Mouse (Mus musculus): ENCODE measurements around the gene Ids. TPM values are rescaled to one million over a fixed set of nuclear protein-coding genes. Genes with fewer than 3 reads are reported as not detected.

Ids gene
- total RNA-seq, 2 experiments from 2014 or later: 17.3 to 18.9 TPM

GRCm38 (mm10) chrX:70328530-70329143, 36.2 kb downstream of the Ids start:
- H3K4me3 ChIP-seq: no peak overlapping the region
- TF ChIP-seq CTCF (IDR thresholded peaks at IDR 0.05): no peak
- no peak for DNase-seq
- H3K27ac ChIP-seq: no peak overlapping the region
- intact Hi-C loops (cut with DNase I): no loop called here

GRCm38 (mm10) chrX:70327656-70328055, 37.2 kb downstream of the Ids start:
- DNase-seq: no peak
- intact Hi-C loops (cut with DNase I): no loop called here
- no peak overlapping the region for H3K4me3 ChIP-seq
- no peak overlapping the region for H3K27ac ChIP-seq
- TF ChIP-seq CTCF (IDR thresholded peaks at IDR 0.05): no peak

GRCm38 (mm10) chrX:70319254-70319653, 45.6 kb downstream of the Ids start:
- no peak overlapping the region for H3K4me3 ChIP-seq
- no peak for TF ChIP-seq CTCF (IDR thresholded peaks at IDR 0.05)
- intact Hi-C loops (cut with DNase I): no loop called here
- DNase-seq: no peak
- no peak overlapping the region for H3K27ac ChIP-seq

GRCm38 (mm10) chrX:70314949-70315641, 49.8 kb downstream of the Ids start:
- DNase-seq: no peak
- intact Hi-C loops (cut with DNase I): no loop called here
- Histone ChIP-seq H3K4me3 (no peak overlapping the region), H3K27ac (no peak overlapping the region)
- TF ChIP-seq CTCF (IDR thresholded peaks at IDR 0.05): no peak

Other genes starting within 250 kb of the Ids start
- 10 to 100 TPM; 13.6 to 21.9 TPM for gene 1110012L19Rik, start 20.8 kb upstream of the Ids start, total RNA-seq (2021)
- gene Tmem185a, start 112.1 kb upstream of the Ids start, total RNA-seq (2021): 10 to 100 TPM; 37.3 to 41.6 TPM

Data from gastrocnemius, adult 2 months (tissue).